ENCODE assay signal across 28 mouse cellular contexts in the genomic region with DNA sequence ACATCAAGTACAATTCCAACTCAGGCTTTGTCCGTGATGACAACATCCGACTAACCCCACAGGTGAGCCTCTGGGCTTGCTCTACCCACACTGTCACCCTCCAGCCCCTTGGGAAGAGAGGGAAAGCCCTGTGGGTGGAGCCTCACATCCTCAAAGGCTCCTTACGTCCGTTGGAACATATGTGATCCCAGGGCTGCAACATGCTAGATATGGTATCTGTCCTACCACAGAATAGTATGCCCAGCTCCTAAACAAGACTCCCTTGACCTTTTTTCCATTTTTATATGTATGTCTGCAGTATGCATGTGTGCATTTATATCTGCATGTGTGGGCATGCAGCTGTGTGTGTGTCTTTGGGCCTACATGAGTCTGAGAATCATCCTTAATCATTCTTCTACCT. TPM values are rescaled to one million over a fixed set of nuclear protein-coding genes. Genes with fewer than 3 reads are reported as not detected.
DNase-seq lines count a peak whose midpoint lies in the region; ATAC-seq lines count a peak whose summit lies in the region.
"Had no signal": no experiment of that assay in that cellular context is flagged by ENCODE, and none has a peak within 500 bp of the region (broad histone marks: within the 10 kb centered on the region; RNA-seq: fewer than 3 reads in every experiment).

No protein-coding gene starts in this region.

- H3K27me3 ChIP-seq in liver, embryonic 12.5 days (replicated peaks), result no peaks in the 10 kb centered on the region
- H3K27me3 ChIP-seq in liver, embryonic 15.5 days, result no peaks in the 10 kb centered on the region
- H3K27me3 ChIP-seq: embryonic facial prominence, embryonic 13.5 days; heart, embryonic 12.5 days; heart, embryonic 15.5 days; hindbrain, embryonic 13.5 days had no signal

- peaks cover 59% of the 10 kb centered on the region for H3K4me1 ChIP-seq in liver, embryonic 12.5 days
- H3K4me1 ChIP-seq in liver, embryonic 15.5 days (replicated peaks), result peaks cover 52% of the 10 kb centered on the region
- H3K4me1 ChIP-seq: heart, embryonic 15.5 days; hindbrain, embryonic 10.5 days; hindbrain, embryonic 13.5 days had no signal

- WGBS in liver, embryonic 12.5 days (ENCODE audit: insufficient replicate concordance), result 62% methylated on average over 4 of the region's 4 CpGs
- 60% methylated on average over 4 of the region's 4 CpGs for WGBS in liver, embryonic 15.5 days (ENCODE audit: insufficient replicate concordance)

- H3K27ac ChIP-seq in liver, embryonic 12.5 days, result peak overlapping the region; percentile 39
- H3K27ac ChIP-seq in liver, embryonic 15.5 days (replicated peaks), result peak overlapping the region; percentile 42
- H3K27ac ChIP-seq: embryonic facial prominence, embryonic 10.5 days; embryonic facial prominence, embryonic 13.5 days; heart, embryonic 15.5 days; hindbrain, embryonic 10.5 days; hindbrain, embryonic 13.5 days had no signal

- no peaks in the 10 kb centered on the region for H3K9me3 ChIP-seq in liver, embryonic 12.5 days (replicated peaks)
- no peaks in the 10 kb centered on the region for H3K9me3 ChIP-seq in liver, embryonic 15.5 days (replicated peaks)
- H3K9me3 ChIP-seq: embryonic facial prominence, embryonic 13.5 days; heart, embryonic 15.5 days; hindbrain, embryonic 10.5 days; hindbrain, embryonic 13.5 days had no signal

- ATAC-seq in erythroblast, adult 5-6 weeks (replicated peaks; ENCODE audit: low FRiP score, poor library complexity, severe bottlenecking), result peak; percentile 31
- peak; percentile 23; the same call in 1 of the 2 replicates for ATAC-seq in liver, embryonic 12.5 days
- ATAC-seq in liver, embryonic 15.5 days (ENCODE audit: insufficient read depth), result no peak
- peak; percentile 23 for ATAC-seq in megakaryocyte progenitor cell, adult 5-6 weeks (replicated peaks; ENCODE audit: poor library complexity)
- ATAC-seq: CD4-positive, CD25-positive, alpha-beta regulatory T cell, adult 4 months; forebrain, embryonic 14.5 days; forebrain, postnatal 0 days had no signal

- peaks cover 100% of the 10 kb centered on the region for H3K36me3 ChIP-seq in liver, embryonic 12.5 days
- H3K36me3 ChIP-seq in liver, embryonic 15.5 days (replicated peaks), result peaks cover 99% of the 10 kb centered on the region

- DNase-seq in kidney, postnatal 14 days, result no peak
- DNase-seq in frontal cortex, postnatal 36 days (ENCODE audit: low spot score in 2 of 2), result no peak
- no peak for DNase-seq in kidney, adult 9 months
- no peak for DNase-seq in left cerebral cortex, postnatal 36 days (ENCODE audit: low spot score in 2 of 2)
- DNase-seq: adrenal gland, adult 2 months; adrenal gland, postnatal 14 days; cerebellum, adult 11-12 months; cerebellum, adult 8-10 months; cerebellum, postnatal 10 days; cerebellum, postnatal 36 days; embryo, embryonic 11 days; forebrain, postnatal 0 days; gastrocnemius, postnatal 25 days; heart, adult 18-20 months; heart, postnatal 10 days; heart, postnatal 36 days had no signal

- H3K4me2 ChIP-seq in liver, embryonic 12.5 days, result no peak overlapping the region; the same call in 1 of the 2 replicates
- no peak overlapping the region for H3K4me2 ChIP-seq in liver, embryonic 15.5 days
- H3K4me2 ChIP-seq: embryonic facial prominence, embryonic 13.5 days; heart, embryonic 12.5 days; heart, embryonic 15.5 days; hindbrain, embryonic 13.5 days had no signal

- no peak overlapping the region for H3K4me3 ChIP-seq in liver, embryonic 12.5 days
- H3K4me3 ChIP-seq in liver, embryonic 15.5 days (replicated peaks), result no peak overlapping the region
- H3K4me3 ChIP-seq: embryonic facial prominence, embryonic 10.5 days; embryonic facial prominence, embryonic 13.5 days; heart, embryonic 12.5 days; heart, embryonic 15.5 days; hindbrain, embryonic 10.5 days; hindbrain, embryonic 13.5 days had no signal

- intact Hi-C loops in left cerebral cortex, postnatal 36 days (cut with DNase I), result no loop called here

- H3K9ac ChIP-seq in liver, embryonic 12.5 days, result no peak overlapping the region
- no peak overlapping the region for H3K9ac ChIP-seq in liver, embryonic 15.5 days
- H3K9ac ChIP-seq: embryonic facial prominence, embryonic 13.5 days; forebrain, postnatal 0 days; heart, embryonic 12.5 days; heart, embryonic 15.5 days; hindbrain, embryonic 13.5 days had no signal

RNA-seq across cellular contexts. Expression of a gene that starts 32.8 kb away (rescaled TPM):
- 3.1 and 3.3 TPM in 2 replicates for total RNA-seq in erythroblast, adult 5-6 weeks (2015; ENCODE audit: low replicate concordance)
- 1.5 and 6.2 TPM in 2 replicates for total RNA-seq in erythroblast, adult 5-6 weeks (2017; ENCODE audit: low replicate concordance)
- polyA plus RNA-seq in liver, embryonic 12.5 days (2016; fragmentation: Nextera tagmentation; extraction: Ambion mirVana), result 27.4 and 27.9 TPM in 2 replicates
- polyA plus RNA-seq in liver, embryonic 15.5 days (2015; fragmentation: Nextera tagmentation; extraction: Ambion mirVana), result 12.8 and 13.4 TPM in 2 replicates
- 14.0 and 15.1 TPM in 2 replicates for total RNA-seq in megakaryocyte progenitor cell, adult 5-6 weeks (2015)
- 32.6 and 33.0 TPM in 2 replicates for total RNA-seq in megakaryocyte progenitor cell, adult 5-6 weeks (2017)
- total RNA-seq in left cerebral cortex, postnatal 36 days (2021), result 10 to 100 TPM; 27.8 to 28.0 TPM

RNA-seq across cellular contexts. Expression of a gene that starts 42.1 kb away (rescaled TPM):
- 12.3 and 24.0 TPM in 2 replicates for total RNA-seq in erythroblast, adult 5-6 weeks (2015; ENCODE audit: low replicate concordance)
- total RNA-seq in erythroblast, adult 5-6 weeks (2017; ENCODE audit: low replicate concordance), result 77.4 and 97.0 TPM in 2 replicates
- polyA plus RNA-seq in liver, embryonic 12.5 days (2016; fragmentation: Nextera tagmentation; extraction: Ambion mirVana), result 44.3 and 45.0 TPM in 2 replicates
- polyA plus RNA-seq in liver, embryonic 15.5 days (2015; fragmentation: Nextera tagmentation; extraction: Ambion mirVana), result 42.8 and 50.4 TPM in 2 replicates
- 32.5 and 34.4 TPM in 2 replicates for total RNA-seq in megakaryocyte progenitor cell, adult 5-6 weeks (2015)
- total RNA-seq in megakaryocyte progenitor cell, adult 5-6 weeks (2017), result 80.5 and 85.0 TPM in 2 replicates
- 10 to 100 TPM; 27.9 to 32.0 TPM for total RNA-seq in left cerebral cortex, postnatal 36 days (2021)
